Mouse (Mus musculus) limb, embryonic 10.5 days (tissue): ENCODE data around the gene Dennd2d. TPM values are rescaled to one million over a fixed set of nuclear protein-coding genes. Genes with fewer than 3 reads are reported as not detected.

Experiments used
- DNase-seq: peaks from one replicate; pipeline ENCODE4 v3.0.0-alpha.2; 2017; ENCODE audit warnings: low spot score
- H3K27ac ChIP-seq: fragments of 300-500 bp; sonication (generic); 2 replicates; pipeline ENCODE4 v1.5.1; 2016; ENCODE audit warnings: mild to moderate bottlenecking
- H3K27me3 ChIP-seq: fragments of 300-500 bp; sonication (generic); 2 replicates; pipeline ENCODE4 v1.6.1; 2016; ENCODE audit warnings: low read depth, mild to moderate bottlenecking; ENCODE audit not compliant: poor library complexity, severe bottlenecking
- H3K36me3 ChIP-seq: fragments of 300-500 bp; sonication (generic); 2 replicates; pipeline ENCODE4 v1.6.1; 2016; ENCODE audit warnings: mild to moderate bottlenecking, moderate library complexity
- H3K4me1 ChIP-seq: fragments of 300-500 bp; sonication (generic); 2 replicates; pipeline ENCODE4 v1.6.1; 2016
- H3K4me3 ChIP-seq: fragments of 300-500 bp; sonication (generic); 2 replicates; pipeline ENCODE4 v1.5.1; 2016; ENCODE audit warnings: mild to moderate bottlenecking, moderate library complexity
- H3K9me3 ChIP-seq: fragments of 300-500 bp; sonication (generic); replicated peaks from 2 replicates; pipeline ENCODE4 v1.6.1; 2016; ENCODE audit warnings: mild to moderate bottlenecking
- WGBS: fragments of 180-500 bp; shearing (Covaris S2); methylation state at CpG from one replicate; pipeline ENCODE4 v1.1.7; 2016; 5-methylcytosine and 5-hydroxymethylcytosine counted together
- polyA plus RNA-seq: library from polyadenylated mRNA; unstranded; fragments of >200 nt; fragmentation: Nextera tagmentation; extraction: Ambion mirVana; gene quantifications from 2 replicates; pipeline ENCODE4 v1.2.1, GENCODE M21; 2016

Dennd2d gene
- polyA plus RNA-seq = 0.90 and 2.2 TPM in 2 replicates

DNA sequence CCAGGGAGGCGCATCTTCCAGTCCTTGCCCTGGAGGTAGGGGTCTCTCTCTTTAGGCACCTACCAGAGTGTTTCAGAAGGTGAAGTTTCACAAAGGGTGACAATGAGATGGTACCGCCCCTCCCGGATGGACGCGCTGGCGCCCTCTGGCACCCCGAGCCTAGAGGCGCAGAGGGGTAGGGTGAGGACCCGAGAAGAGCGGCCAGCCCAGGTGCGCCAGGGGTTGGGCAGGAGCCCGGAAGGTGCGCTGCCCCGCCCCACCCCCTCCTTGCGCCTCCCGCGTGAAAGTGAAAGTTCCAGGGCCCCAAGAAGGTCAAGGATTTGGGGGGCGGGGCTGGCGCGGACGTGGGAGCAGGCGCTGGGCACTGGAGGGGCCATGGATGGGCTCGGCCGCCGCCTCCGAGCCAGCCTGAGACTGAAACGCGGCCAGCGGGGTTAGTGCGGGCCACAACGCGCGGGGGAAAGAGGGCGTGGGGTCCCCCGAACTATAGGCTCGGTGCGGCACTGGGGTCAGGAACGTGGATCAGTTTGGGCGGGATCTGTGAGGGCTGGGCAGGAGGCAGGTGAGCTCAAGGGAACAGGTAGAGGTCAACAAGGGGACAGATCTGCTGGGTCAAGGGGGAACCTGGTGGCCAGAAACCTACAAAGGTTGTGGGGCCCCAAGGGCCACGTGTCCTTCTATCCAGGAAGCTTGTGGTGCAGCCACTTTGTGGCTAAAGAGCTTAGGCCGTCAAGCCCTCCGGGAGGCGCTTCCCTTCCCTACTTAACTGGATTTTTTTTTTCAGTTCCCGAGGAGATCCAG lies at the start of gene Dennd2d:
Gene Dennd2d (plus strand): TSS at position 125 of the 801 bp plus-strand sequence.
- H3K9me3 ChIP-seq = no peaks in the 10 kb centered on the region
- peaks cover 14% of the 10 kb centered on the region for H3K4me1 ChIP-seq
- DNase-seq = peak; percentile 43
- peaks cover 21% of the 10 kb centered on the region for H3K27me3 ChIP-seq
- peak within 1 kb of the TSS; percentile 73 for H3K27ac ChIP-seq
- no peaks in the 10 kb centered on the region for H3K36me3 ChIP-seq
- WGBS = 2% methylated on average over 43 of the region's 44 CpGs
- H3K4me3 ChIP-seq = peak within 1 kb of the TSS; percentile 63

DNA sequence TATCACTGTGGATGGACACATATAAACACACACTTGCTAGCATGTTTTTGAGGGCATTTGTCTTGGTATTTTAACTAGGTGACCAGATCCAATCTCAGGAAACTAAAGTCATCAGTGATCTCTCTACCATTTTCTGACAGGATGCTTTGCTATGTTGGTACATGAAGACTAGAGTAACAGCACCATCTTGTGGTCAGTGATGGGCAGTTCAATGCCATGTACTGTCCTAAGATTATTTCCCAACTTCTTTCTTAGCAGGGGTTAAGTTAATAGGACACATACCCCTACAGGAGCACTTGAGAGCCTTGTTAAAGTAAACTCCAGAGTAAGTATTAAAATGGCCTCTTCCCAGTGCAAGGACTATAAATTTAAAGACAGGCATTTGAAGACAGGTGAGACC lies 33.6 kb upstream of the Dennd2d start:
- Histone ChIP-seq H3K36me3 (no peaks in the 10 kb centered on the region), H3K27me3 (no peaks in the 10 kb centered on the region), H3K4me3 (no peak overlapping the region), H3K9me3 (no peaks in the 10 kb centered on the region), H3K27ac (no peak overlapping the region), H3K4me1 (no peaks in the 10 kb centered on the region)
- no peak for DNase-seq

DNA sequence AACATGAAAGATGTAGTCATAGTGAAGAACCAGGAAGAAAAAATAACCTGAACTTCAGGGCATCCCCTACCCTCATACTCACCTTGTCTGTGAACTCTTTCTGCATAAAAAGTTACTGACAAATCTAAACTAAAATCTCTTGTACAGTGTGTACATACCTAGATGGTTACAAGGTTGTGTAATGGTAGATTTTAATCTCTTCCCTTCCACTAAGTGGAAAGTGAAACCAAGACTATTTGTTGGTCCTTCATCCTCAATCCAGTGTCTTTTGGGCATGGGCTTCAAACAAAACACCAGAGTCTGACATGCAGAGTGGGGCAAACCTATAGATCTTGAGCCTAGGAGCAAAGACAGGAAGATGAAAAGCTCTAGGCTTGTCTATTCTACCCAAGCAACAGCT lies 33.2 kb upstream of the Dennd2d start:
- no peaks in the 10 kb centered on the region for H3K27me3 ChIP-seq
- H3K9me3 ChIP-seq = no peaks in the 10 kb centered on the region
- no peak overlapping the region for H3K27ac ChIP-seq
- H3K4me1 ChIP-seq = no peaks in the 10 kb centered on the region
- H3K4me3 ChIP-seq = no peak overlapping the region
- no peak for DNase-seq
- H3K36me3 ChIP-seq = no peaks in the 10 kb centered on the region

DNA sequence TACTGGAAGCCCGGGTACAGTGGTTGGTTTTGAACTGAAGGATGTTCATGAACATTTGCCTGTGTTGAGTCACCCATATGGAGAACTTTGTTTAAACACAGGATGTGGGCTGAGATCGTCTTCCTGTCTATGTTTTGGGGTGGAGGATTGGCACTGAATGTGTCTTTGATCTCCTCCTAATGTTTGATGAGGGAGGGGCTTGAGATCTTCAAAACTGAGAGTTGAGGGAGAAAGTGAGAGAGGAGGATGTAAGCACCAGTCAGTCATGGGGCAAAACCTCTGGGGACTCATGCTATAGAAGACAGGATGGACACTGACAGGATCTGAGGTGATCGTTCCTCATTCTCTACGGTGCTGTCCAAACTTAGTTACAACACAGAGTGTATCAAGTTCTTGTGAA lies 32.6 kb upstream of the Dennd2d start:
- H3K36me3 ChIP-seq = no peaks in the 10 kb centered on the region
- 80% methylated on average over 4 of the region's 4 CpGs for WGBS
- no peak overlapping the region for H3K27ac ChIP-seq
- H3K4me3 ChIP-seq = no peak overlapping the region
- no peaks in the 10 kb centered on the region for H3K27me3 ChIP-seq
- no peaks in the 10 kb centered on the region for H3K4me1 ChIP-seq
- no peak for DNase-seq
- H3K9me3 ChIP-seq = no peaks in the 10 kb centered on the region

- no peak for DNase-seq
- no peaks in the 10 kb centered on the region for H3K9me3 ChIP-seq
- H3K4me1 ChIP-seq = no peaks in the 10 kb centered on the region
- H3K36me3 ChIP-seq = no peaks in the 10 kb centered on the region
- H3K27ac ChIP-seq = no peak overlapping the region
- 80% methylated on average over 4 of the region's 4 CpGs for WGBS
- H3K4me3 ChIP-seq = no peak overlapping the region
- no peaks in the 10 kb centered on the region for H3K27me3 ChIP-seq
Observed at GRCm38 (mm10) chr3:106452616-106453015, 29.6 kb upstream of the Dennd2d start.

GRCm38 (mm10) chr3:106457298-106457869 lies 24.8 kb upstream of the Dennd2d start:
- H3K27ac ChIP-seq = no peak overlapping the region
- no peak for DNase-seq
- no peaks in the 10 kb centered on the region for H3K9me3 ChIP-seq
- 88% methylated on average over 2 of the region's 2 CpGs for WGBS
- H3K4me3 ChIP-seq = no peak overlapping the region
- H3K4me1 ChIP-seq = no peaks in the 10 kb centered on the region
- H3K27me3 ChIP-seq = no peaks in the 10 kb centered on the region
- H3K36me3 ChIP-seq = no peaks in the 10 kb centered on the region

- Histone ChIP-seq H3K9me3 (no peaks in the 10 kb centered on the region), H3K27ac (no peak overlapping the region), H3K4me1 (no peaks in the 10 kb centered on the region), H3K27me3 (no peaks in the 10 kb centered on the region), H3K4me3 (no peak overlapping the region), H3K36me3 (no peaks in the 10 kb centered on the region)
- 90% methylated on average over 2 of the region's 2 CpGs for WGBS
- no peak for DNase-seq
Observed at GRCm38 (mm10) chr3:106462059-106462470, 20.1 kb upstream of the Dennd2d start.

DNA sequence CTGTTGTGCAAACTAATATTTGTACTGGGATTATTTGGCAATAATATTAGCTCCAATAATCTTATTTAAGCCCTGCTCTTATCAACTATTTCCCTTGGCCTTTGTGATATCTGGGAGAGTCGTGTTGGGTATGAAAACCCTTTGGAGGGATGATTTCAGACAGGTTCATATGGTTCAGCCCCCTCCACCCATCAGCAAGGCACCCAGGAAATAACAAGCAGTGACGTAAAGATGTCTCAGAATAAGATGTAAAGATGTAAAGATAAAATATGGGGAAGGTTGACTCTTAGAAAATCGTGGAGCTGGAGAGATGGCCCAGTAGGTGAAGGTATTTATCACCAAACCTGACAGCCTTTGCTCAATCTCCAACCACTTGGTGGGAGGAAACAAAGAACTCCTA lies 19.7 kb upstream of the Dennd2d start:
- no peaks in the 10 kb centered on the region for H3K36me3 ChIP-seq
- DNase-seq = no peak
- no peak overlapping the region for H3K4me3 ChIP-seq
- no peaks in the 10 kb centered on the region for H3K9me3 ChIP-seq
- WGBS = 75% methylated on average over 3 of the region's 3 CpGs
- H3K27me3 ChIP-seq = no peaks in the 10 kb centered on the region
- H3K4me1 ChIP-seq = no peaks in the 10 kb centered on the region
- H3K27ac ChIP-seq = no peak overlapping the region

- H3K4me3 ChIP-seq = no peak overlapping the region
- H3K27me3 ChIP-seq = no peaks in the 10 kb centered on the region
- H3K4me1 ChIP-seq = no peaks in the 10 kb centered on the region
- DNase-seq = no peak
- H3K27ac ChIP-seq = no peak overlapping the region
- H3K9me3 ChIP-seq = no peaks in the 10 kb centered on the region
- WGBS = 97% methylated on average over 1 of the region's 1 CpGs
- H3K36me3 ChIP-seq = no peaks in the 10 kb centered on the region
Observed at GRCm38 (mm10) chr3:106464750-106465149, 17.5 kb upstream of the Dennd2d start.

- DNase-seq = no peak
- H3K27me3 ChIP-seq = no peaks in the 10 kb centered on the region
- H3K27ac ChIP-seq = no peak overlapping the region
- no peaks in the 10 kb centered on the region for H3K36me3 ChIP-seq
- H3K9me3 ChIP-seq = no peaks in the 10 kb centered on the region
- no peak overlapping the region for H3K4me3 ChIP-seq
- no peaks in the 10 kb centered on the region for H3K4me1 ChIP-seq
- WGBS = 89% methylated on average over 4 of the region's 4 CpGs
Observed at GRCm38 (mm10) chr3:106474210-106474609, 8.0 kb upstream of the Dennd2d start.

- Histone ChIP-seq H3K9me3 (no peaks in the 10 kb centered on the region), H3K27ac (no peak overlapping the region), H3K27me3 (peaks cover 8% of the 10 kb centered on the region), H3K4me3 (no peak overlapping the region), H3K36me3 (no peaks in the 10 kb centered on the region), H3K4me1 (no peaks in the 10 kb centered on the region)
- WGBS = 50% methylated on average over 1 of the region's 1 CpGs
- no peak for DNase-seq
Observed at GRCm38 (mm10) chr3:106476863-106477262, 5.3 kb upstream of the Dennd2d start.

GRCm38 (mm10) chr3:106483297-106483696 lies 1.1 kb downstream of the Dennd2d start:
- Histone ChIP-seq H3K4me3 (no peak overlapping the region), H3K27ac (no peak overlapping the region), H3K9me3 (no peaks in the 10 kb centered on the region), H3K4me1 (peaks cover 14% of the 10 kb centered on the region), H3K27me3 (peaks cover 21% of the 10 kb centered on the region), H3K36me3 (no peaks in the 10 kb centered on the region)
- no peak for DNase-seq
- 65% methylated on average over 7 of the region's 7 CpGs for WGBS

DNA sequence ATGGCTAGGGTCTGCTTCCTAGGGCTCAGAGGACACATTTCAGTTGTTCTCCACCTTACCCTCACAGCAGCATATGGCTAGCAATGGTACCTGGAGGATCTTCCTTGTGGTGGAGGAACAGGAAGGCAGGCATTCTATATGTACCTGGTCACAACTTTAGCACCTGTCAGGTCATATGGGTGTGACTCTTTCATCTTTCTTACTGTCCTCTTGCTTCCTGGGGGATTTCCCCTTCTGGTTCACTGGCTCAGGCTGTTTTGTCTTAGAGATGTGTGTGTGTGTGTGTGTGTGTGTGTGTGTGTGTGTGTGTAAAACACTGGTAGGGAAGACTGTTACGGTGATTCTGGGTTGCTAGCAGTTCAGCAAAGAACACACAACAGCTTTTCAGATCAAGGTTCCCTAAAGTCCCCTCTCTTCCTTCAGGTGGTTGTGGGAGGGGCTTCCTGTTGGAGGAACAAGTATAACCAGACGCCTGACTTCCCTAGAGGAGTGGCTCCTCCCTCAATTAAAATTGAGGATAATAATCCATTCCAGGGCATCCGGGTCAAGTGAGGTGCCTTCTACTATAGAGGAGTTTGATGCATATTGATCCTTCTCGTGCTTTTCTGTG lies 1.7 kb downstream of the Dennd2d start:
- WGBS = 74% methylated on average over 4 of the region's 4 CpGs
- H3K4me1 ChIP-seq = peaks cover 14% of the 10 kb centered on the region

More for the DNA sequence above, 1.7 kb downstream of the Dennd2d start:
- H3K36me3 ChIP-seq = no peaks in the 10 kb centered on the region
- H3K4me3 ChIP-seq = no peak overlapping the region
- DNase-seq = no peak
- H3K9me3 ChIP-seq = no peaks in the 10 kb centered on the region
- peaks cover 21% of the 10 kb centered on the region for H3K27me3 ChIP-seq
- no peak overlapping the region for H3K27ac ChIP-seq
